Mouse (Mus musculus) kidney, postnatal 10 days (tissue): ENCODE measurements around the gene Abhd11.

ENCODE experiments used
- DNase-seq: peaks from one replicate; pipeline ENCODE4 v3.0.0; 2021; ENCODE audit warnings: mixed read lengths

Gene Abhd11

GRCm38 (mm10) chr5:134986298-134987268 lies 22.4 kb upstream of the Abhd11 start:
- DNase-seq, result peak; percentile 41

- no peak for DNase-seq
These were observed 19.8 kb upstream of the Abhd11 start for GRCm38 (mm10) chr5:134989166-134989565.

GRCm38 (mm10) chr5:134989741-134990140 lies 19.2 kb upstream of the Abhd11 start:
- no peak for DNase-seq

GRCm38 (mm10) chr5:134992566-134992965 lies 16.4 kb upstream of the Abhd11 start:
- DNase-seq, result no peak

- DNase-seq, result no peak
These were observed 10.6 kb upstream of the Abhd11 start for GRCm38 (mm10) chr5:134998359-134998758.

- DNase-seq, result no peak
These were observed 9.2 kb upstream of the Abhd11 start for GRCm38 (mm10) chr5:134999797-135000196.

- no peak for DNase-seq
These were observed 8.2 kb upstream of the Abhd11 start for GRCm38 (mm10) chr5:135000751-135001150.

- peak; percentile 84 for DNase-seq
These were observed 7.6 kb upstream of the Abhd11 start for GRCm38 (mm10) chr5:135001309-135001708.

- peak; percentile 65 for DNase-seq
These were observed 6.8 kb upstream of the Abhd11 start for GRCm38 (mm10) chr5:135002151-135002550.

GRCm38 (mm10) chr5:135007802-135008571 lies 965 bp upstream of the Abhd11 start:
- peak; percentile 65 for DNase-seq

- DNase-seq, result peak; percentile 91
These were observed 803 bp downstream of the Abhd11 start for GRCm38 (mm10) chr5:135009590-135010319.

GRCm38 (mm10) chr5:135010320-135010709 lies 1.4 kb downstream of the Abhd11 start:
- no peak for DNase-seq

GRCm38 (mm10) chr5:135010841-135011743 lies 2.1 kb downstream of the Abhd11 start:
- DNase-seq, result no peak

- peak; percentile 47 for DNase-seq
These were observed 3.1 kb downstream of the Abhd11 start for GRCm38 (mm10) chr5:135011809-135012613.

- peak; percentile 89 for DNase-seq
These were observed 3.9 kb downstream of the Abhd11 start for GRCm38 (mm10) chr5:135012671-135013441.

- peak; percentile 93 for DNase-seq
These were observed 6.5 kb downstream of the Abhd11 start for GRCm38 (mm10) chr5:135015497-135015896.

- no peak for DNase-seq
These were observed 7.3 kb downstream of the Abhd11 start for GRCm38 (mm10) chr5:135016224-135016759.

GRCm38 (mm10) chr5:135021814-135022213 lies 12.9 kb downstream of the Abhd11 start:
- DNase-seq, result peak; percentile 92

- DNase-seq, result peak; percentile 95
These were observed 14.6 kb downstream of the Abhd11 start, which contains the start of gene Stx1a for GRCm38 (mm10) chr5:135023344-135024173. Stx1a (plus strand) TSS chr5:135023482.
